Mouse (Mus musculus) MN1 (cell line): ENCODE results near the gene B4galnt4.

Experiments used
- DNase-seq: peaks from one replicate; pipeline ENCODE4 v3.0.0-alpha.2; 2016; ENCODE audit warnings: low spot score

B4galnt4 gene

DNA sequence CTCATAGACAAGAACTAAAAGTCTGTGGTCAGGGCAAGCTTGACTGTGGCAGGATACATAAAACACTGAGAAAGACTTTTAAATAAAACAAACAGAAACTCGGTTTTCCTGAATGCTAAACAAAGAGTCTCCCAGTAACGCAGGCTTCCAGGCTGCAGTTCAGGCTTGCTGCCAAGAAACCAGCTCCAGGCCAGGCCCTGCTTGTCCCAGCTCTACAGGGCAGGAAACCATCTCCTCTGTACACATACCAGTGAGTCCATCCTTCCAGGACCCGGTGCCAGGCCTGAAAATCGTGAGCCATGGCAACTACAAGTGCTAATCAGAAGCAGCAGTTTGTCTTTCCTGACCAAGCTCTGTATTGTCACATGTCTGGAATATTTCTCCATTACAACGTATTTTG, 19.2 kb upstream of the B4galnt4 start:
- peak; percentile 83 for DNase-seq

DNA sequence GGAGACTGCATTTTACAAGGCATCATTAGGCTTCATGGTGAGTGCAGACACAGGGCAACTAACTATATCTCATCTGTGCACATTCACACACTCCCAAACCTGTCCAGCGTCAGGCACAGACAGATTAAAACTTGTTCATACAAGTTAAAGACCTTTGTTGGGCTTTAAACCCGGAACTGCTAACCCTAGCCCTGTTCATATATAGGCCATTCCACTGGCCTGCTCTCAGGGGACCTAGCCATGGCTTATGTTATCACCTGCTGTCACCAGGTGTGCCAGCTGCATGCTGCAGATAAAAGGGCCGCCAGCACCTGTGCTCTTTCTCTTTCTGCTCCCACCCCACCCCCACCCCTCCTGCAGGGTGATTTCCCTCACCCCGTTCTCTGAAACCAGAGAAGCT, 18.4 kb upstream of the B4galnt4 start:
- DNase-seq, result no peak

DNA sequence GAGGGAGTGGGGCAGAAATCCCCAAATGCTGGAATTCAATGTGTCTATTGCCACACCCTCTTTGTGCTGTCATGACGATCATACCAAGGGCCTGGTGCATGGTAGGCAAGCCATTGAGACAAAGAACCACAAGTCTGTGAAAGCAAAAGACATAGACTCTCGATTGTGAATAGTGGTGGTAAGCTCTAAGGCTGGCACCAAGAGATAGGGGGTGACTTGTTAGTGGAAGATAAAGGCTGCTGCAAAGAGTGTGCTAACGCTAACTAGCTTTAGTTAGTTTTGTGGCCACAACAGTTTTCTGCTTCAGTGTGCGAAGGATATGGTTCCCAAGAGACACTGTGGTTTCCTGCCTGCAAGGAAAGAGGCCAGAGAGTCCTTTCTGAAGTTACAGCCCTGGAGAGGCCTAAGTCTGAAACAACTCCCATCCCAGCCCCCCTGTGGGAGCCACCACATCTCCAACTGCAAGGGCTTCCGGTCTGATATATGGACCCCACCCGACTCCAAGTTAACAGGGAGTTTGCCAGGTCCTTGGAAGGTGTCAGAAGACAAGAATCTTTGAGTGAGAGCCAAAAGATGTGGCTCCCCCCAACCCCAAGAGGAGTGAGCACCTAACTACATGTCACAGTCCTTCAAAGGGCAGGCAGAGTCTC, 13.8 kb upstream of the B4galnt4 start:
- no peak for DNase-seq

DNA sequence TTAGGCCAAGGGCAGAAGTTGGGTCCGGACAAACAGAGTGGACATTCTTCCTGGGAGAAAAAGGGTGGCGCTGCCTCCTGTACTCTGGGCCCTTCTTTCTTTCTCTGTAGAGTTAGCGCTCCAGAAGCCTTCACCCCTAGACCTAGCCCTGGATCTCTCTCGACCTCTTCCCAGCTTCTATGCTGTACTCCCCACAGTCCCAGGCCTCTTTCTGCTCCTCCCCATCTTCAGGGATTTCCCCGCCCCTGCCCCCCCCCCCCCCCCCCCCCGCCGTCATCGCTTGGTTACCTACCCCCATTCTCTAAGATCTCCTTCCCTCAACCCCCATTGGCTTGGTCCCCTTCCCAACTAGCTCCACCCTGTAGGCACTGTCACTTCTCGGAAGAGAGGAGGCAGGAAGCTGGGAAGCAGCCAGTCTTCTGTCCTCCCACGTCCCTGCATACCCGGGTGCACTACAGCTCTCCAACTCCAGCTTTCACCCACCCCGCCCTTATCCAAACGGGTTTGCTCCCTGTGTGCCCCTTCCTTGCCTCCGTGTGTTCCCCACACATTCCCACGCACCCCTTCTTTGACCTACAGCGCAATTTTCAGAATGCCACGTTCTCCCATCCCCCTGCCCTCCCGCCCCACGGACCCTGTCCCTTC, 13.2 kb upstream of the B4galnt4 start:
- peak; percentile 79 for DNase-seq

DNA sequence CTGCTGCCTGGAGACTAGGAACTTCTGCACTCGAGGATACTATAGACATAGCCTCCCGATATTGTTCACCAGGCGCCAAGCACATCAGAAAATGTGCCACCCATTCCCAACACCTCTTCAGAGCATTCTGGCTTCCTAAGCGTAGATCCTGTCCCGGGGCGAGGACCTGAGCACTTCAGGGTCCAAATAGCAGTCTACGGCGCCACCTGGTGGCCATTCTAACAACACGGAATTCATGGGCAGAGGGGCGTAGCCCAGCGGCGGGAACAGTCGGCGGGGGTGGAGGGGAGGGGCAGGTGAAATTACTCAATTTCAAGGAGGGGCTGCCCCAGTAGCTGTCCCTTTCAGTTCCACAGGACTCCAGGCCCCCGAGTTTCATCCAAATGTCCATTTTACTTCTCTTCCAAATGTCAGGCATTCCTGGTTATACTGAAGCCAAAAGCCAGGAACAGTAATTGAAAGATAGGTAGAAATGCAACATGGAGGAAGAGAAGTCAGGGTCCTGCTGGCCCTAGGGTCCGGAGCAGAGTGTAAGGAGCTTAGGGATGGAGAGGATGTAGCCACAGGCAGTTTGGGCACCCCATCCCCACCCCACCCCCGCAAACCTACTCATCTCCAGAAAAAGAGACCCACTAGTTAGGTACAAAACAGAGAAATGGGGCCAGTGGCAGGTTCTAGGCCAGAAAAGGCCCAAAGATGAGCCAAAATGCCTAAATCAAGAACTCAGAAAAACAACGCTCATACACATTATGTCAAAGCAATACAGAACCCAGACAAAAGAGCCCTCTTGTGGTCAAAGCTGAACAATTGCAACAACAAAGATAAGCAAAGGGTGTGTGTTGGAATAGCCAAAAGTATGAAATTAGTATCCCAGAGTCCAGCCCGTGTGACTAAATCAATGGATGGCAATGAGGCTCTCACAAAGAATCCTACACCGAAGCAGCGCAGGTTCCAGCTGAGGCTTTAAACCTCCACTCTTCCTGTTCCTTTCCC, 12.4 kb upstream of the B4galnt4 start:
- DNase-seq, result peak; percentile 93

DNA sequence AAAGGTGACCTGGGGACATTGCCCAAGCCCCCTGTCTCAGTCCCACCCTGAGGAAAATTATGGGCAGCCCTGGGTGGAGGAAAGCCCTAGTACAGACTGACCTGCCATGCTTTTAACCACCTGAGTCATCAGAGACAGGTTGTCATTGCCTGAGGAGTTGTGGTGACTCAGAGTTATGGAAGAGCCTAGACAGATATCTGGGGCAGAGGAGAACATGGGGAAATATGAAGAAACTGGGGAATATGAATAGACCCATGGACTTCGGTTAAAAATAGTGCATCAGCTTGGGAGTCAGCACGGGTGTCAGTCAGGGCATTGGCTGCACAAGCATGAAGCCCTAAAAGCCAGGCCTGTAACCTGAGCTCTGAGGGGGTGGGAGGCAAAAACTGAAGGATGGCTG, 11.6 kb upstream of the B4galnt4 start:
- no peak for DNase-seq

DNA sequence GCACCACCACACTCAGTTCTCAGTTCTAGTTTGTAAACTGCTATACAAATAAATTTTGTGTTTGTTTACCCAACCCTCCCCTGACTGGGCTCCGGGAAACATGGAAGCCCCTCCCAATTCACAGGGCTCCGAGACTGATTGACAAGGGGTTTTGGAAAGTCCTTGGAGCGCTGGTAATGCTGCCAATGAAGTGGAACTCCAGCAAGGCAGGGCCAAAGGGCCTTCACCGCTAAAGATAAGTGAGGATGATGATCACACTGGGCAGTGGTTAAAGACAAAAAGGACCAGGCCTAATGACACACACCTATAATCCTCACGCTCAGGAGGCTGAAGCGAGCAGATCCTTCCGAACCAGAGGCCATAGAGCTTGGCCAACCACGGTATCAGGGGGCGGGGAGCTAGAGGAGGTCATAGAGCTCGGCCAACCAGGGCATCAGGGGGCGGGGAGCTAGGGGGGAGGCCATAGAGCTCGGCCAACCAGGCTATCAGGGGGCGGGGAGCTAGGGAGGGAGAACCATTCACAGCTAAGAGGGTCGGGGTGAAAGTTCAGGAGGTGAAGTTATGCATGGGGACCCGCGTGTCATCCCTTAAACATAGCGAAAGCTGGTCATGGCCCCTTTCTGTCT, 9.7 kb upstream of the B4galnt4 start:
- DNase-seq, result no peak

DNA sequence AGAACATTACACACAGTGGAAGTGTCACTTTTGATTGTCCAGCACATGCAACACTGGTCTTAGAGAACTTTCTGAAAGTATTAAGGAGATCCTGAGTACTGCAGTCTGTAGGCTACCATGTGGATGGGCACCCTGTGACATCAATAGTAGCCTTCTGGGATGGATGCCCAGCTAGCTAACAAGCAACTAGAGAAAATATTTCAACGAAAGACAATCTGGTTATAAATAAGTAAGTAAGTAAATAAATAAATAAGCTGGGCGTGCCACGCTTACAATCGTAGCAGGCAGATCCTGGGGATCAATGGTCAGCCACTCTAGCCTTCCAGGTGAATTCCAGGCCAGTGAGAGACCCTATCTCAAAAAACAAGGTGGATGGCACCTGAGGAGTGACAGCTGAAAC, 8.9 kb upstream of the B4galnt4 start:
- DNase-seq, result no peak

DNA sequence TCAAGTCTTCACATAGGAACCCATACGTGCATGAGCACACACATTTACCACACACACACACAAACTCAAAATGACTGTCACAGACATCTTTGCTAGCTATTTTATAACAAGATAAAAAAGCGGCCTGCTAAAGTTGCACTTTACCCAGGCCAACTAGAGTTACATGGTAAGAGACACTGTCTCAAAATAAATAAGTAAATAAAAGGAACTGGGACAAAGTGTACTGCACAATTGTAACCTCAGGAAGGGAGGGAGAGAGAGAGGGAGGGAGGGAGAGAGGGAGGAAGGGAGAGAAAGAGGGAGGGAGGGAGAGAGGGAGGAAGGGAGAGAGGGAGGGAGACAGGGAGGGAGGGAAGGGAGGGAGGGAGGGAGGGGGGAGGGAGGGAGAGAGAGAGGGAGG, 8.5 kb upstream of the B4galnt4 start:
- DNase-seq, result no peak

DNA sequence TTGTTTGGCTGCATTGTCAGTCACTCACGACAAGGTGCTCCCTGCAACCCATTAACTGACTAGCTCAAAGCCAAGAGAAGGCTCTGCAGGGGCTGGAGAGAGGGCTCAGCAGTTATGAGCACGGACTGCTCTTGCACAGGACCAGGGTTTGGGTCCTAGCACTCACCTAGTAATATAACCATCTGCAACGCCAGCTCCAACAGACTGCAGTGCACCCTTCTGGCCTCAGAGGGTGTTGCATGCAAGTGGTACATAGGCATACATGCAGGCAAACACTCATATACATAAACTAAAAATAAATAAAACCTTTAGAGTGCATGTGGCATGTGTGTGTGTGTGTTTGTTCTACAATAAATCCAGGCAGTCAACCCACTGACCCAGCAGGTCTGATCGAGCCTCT, 5.1 kb upstream of the B4galnt4 start:
- DNase-seq, result no peak

DNA sequence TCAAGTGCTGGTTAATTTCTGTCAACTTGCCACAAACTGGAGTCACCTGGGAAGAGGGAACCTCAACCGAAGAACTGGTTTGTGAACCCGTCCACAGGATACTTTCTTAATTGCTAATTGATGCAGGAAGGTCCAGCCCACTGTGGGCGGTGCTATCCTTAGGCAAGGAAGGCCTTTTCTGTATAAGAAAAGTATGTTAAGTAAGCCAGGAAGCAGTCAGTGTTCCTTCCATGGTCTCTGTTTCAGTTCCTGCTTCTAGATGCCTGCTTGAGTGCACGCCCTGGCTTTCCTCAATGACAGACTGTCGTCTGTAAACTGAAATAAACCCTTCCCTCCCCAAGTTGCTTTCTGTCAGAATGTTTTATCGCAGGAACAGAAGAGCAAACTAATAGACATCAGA, 3.9 kb upstream of the B4galnt4 start:
- no peak for DNase-seq

DNA sequence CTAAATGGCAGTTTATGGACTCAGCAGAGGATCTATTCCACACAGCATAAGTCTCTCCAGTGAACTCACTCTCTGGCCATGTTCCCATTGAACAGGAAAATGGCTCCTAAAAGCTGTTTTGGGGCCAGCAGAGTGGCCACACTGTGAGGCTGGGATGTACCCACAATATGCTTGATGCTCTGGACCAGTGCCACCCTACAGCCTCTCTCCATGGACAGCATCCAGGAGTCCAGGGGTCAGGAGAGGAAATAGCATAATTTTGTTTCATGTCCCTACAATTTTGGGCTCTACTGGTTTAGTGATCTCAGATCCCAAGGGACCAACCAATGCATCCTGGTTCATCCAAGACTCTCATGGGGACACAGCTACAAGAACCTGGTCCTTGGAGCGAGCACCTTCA, 3.4 kb upstream of the B4galnt4 start:
- DNase-seq, result no peak

DNA sequence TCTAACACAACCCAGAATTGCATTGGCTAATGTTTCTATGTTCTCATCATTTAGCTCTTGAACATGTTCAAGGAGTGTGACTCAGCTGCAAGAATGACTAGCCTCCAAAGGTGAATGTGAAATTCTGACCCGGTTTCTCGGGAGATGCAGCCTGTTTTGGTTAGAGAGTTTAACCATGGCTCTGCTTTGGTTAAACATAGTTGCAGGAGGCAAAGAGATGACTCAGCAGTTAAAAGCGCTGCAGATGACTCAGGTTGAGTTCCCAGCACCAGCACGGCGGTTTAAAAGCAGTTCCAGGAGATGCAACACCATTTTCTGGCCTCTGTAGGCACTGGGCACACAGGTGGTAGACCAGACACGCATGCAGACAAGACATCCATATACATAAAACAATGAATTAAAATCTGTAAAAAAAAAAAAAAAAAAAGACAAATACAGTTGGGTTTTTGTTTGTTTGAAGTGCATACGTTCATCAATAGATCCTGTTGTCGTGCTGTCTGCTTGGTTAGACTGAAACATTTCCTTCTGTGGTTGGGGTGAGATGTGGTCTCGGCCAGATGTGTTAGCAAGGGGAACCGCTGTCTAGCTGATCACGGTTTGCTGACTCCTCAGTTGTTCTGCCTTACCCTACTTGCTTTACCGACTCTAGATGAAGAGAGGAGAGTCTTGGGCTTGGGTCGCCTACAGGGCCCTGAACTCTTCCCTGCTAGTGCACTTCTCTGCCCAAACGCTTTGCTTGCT, 2.1 kb upstream of the B4galnt4 start:
- DNase-seq, result no peak

DNA sequence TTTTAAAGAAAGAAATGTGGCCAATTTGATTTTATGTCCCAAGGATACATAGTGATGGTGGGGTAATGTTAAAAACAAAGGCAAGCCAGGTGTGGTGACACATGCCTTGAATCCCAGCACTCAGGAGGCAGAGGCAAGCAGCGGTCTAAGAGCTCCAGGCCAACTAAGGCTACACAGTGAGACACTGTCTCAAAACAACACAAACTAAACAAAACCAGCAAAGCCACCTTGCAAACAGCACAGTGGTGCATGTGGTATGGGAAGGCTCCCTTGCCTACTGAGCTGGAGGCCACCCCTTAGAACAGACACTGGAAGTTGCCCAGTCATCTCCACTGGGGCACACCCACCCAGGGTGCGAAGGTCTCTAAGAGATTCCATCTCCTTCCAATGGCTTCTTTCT, 975 bp upstream of the B4galnt4 start:
- DNase-seq, result no peak

DNA sequence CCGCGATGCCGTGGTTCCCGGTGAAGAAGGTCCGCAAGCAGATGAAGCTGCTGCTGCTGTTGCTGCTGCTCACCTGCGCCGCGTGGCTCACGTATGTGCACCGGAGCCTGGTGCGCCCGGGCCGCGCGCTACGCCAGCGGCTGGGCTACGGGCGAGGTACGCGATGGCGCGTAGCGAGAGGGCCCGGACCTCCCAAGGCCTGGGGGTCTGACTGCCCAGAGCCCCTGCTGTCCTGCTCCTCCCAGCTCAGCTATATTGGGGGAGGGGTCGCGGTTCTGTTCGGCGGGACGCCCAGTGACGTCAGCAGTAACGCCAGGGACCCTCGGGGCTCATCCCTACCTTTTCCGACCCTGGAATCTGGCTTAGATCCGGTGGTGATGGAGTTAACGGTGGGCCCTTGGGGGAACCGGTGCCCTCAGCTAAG, 377 bp downstream of the B4galnt4 start:
- peak; percentile 46 for DNase-seq

DNA sequence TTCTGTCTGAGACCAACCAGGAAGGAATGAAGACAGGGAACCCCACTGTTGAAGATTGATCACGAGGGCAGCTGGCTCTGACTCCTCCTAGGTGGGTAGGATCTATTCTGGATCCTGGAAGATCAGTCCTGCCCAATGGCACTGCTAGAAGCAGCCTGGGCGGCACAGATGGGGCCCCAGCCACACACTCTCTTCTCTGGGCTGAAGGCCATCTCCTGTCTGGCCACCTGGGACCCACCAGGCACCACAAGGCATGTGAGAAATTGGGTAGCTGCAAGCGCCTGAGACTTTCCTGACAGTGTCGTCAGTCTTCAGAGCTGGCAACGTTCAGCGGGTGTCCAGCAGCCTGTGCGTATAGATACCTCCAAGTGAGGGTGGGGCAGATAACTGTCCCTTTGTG, 1.6 kb downstream of the B4galnt4 start:
- DNase-seq, result peak; percentile 52

DNA sequence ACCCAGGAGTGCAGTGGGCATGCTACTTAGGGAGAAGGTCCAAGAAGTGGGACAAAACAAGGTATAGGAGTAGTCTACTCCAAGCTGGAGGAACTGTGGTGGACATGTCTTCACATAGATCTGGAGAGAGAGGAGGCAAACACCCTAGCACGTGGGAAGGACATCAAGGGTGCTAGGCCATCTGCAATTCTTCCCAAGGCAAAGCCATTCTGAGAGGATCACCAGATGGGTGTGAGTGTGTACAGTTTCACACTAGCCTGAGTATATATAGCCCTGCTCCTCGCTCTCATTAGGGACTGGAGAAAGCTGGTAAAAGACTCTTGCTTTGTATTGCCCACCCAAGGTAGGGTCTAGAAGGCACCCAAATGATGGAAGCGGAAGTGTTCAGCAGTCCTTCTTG, 2.4 kb downstream of the B4galnt4 start:
- DNase-seq, result no peak

DNA sequence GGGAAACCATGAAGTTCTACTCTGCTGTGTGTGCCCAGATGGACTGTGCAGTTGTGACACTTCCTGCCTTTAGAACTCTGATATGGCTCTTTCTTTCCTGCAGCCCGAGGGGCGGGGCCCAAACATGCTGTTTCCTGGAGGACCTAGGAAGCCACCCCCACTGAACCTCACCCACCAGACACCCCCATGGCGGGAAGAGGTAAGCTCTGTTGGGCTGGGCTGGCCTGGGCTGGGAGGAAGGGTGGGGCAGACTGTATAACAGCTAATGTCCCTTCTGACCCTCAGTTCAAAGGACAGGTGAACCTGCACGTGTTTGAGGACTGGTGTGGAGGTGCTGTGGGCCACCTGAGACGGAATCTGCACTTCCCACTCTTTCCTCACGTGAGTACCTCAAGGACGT, 3.3 kb downstream of the B4galnt4 start:
- DNase-seq, result no peak

DNA sequence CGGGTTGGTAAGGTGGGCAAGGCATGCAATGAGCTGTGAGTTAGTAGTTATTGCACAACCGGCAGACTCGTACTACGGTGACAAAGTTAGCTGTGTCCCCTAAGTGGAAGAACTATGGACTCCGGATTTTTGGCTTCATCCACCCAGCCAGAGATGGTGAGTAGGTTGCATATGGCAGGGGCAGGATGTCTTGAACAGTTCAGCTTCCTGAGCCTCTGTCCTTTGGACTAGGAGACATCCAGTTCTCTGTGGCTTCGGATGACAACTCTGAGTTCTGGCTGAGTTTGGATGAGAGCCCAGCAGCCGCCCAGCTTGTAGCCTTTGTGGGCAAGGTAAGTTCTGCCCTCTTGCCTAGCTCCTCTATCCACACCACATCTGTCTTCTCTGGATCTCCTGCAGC, 3.7 kb downstream of the B4galnt4 start:
- DNase-seq, result no peak

DNA sequence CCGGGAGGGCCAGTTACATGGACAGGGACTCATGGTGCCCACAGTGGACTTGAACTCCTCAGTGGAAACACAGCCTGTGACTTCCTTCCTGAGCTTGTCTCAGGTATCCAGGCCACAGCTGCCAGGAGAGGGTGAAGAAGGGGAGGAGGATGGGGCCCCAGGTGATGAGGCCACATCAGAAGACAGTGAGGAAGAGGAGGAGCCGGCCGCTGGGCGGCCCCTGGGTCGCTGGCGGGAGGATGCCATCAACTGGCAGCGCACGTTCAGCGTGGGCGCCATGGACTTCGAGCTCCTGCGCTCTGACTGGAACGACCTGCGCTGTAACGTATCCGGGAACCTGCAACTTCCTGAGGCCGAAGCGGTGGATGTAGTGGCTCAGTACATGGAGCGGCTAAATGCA, 7.4 kb downstream of the B4galnt4 start:
- no peak for DNase-seq

DNA sequence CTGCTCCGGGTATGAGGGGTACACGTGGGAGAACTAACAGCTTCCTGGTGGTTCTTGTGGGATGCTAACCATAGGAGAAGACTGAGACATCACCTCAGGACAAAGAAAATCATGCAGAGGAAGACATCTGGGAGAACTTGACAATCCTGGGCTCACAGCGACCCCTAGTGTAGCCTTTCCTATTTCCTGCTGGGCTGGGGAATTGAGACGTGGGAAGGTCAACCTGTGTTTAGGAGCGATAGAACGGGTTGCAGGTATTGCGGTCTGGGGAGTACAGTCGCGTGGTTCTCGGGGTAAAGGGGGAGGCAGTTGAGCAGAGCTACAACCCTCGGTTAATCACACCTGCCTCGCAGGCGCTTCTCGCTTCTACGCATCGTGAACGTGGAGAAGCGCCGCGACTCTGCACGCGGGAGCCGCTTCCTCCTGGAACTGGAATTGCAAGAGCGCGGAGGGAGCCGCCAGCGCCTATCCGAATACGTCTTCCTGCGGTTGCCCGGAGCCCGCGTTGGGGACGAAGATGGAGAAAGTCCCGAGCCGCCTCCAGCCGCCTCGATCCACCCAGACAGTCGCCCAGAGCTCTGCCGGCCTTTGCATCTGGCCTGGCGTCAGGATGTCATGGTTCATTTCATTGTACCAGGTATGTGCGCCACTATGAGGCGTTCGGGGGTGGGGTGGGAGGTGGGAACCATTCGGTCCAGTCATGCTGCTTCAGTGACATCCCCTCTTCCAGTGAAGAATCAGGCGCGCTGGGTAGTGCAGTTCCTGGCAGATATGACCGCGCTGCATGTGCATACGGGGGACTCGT, 9.4 kb downstream of the B4galnt4 start:
- DNase-seq, result peak; percentile 62
